Comparison of ENCODE assay signal across 8 mouse cellular contexts in the genomic region with DNA sequence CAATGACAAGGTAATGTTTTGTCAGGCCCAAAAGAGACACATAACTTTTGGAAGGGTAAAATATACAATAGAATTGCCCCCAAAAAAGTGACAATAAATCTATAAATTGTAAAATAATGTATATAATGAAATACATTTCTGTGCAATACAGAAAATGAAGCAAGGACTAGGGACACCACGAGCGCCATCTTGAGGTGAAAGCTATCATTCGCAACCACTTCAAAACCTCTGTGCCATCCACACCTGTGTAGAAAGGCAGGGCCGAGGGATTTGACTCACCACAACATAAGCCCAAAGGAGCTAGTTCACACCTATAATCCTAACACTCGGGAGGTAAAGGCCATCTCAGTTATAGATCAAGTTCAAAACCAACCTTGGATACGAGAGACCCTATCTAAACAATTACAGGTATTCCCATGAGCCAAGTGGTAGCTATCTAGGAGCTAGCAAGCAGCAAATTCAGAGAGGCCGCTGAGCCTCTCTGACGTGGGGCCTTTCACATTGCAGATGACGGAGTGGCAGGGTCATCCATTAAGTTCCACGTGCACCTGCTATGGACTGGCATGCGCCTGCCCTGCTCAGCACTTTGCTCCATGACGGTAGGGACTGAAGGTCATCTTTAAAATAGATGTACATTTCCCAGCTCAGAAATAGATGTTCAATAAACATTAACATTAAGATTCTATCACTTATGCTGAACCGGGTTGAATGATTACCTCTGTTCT.
DNase-seq lines count a peak whose midpoint lies in the region; ATAC-seq and TF ChIP-seq lines count a peak whose summit lies in the region.

No protein-coding gene starts in this region.

- no peaks in the 10 kb centered on the region for H3K79me2 ChIP-seq in MEL (ENCODE audit: control insufficient read depth, insufficient read depth, low read length, poor library complexity)

- TF ChIP-seq POLR2A in lung, adult 2 months (IDR thresholded peaks at IDR 0.05; ENCODE audit: borderline replicate concordance, extremely low read depth, low read depth, low read length), result no peak
- no peak for TF ChIP-seq POLR2A in MEL (IDR thresholded peaks at IDR 0.05; ENCODE audit: control insufficient read depth in 1 of 2, insufficient read depth in 1 of 2, low read depth in 1 of 2, low read length in 2 of 2, poor library complexity in 1 of 2)

- H3K4me2 ChIP-seq in forebrain, postnatal 0 days (ENCODE audit: low read depth), result no peak overlapping the region
- no peak overlapping the region for H3K4me2 ChIP-seq in forebrain, embryonic 13.5 days
- H3K4me2 ChIP-seq in lung, postnatal 0 days (replicated peaks; ENCODE audit: low read depth, low read length), result no peak overlapping the region

- WGBS in forebrain, postnatal 0 days, result 71% methylated on average over 13 of the region's 13 CpGs
- WGBS in forebrain, embryonic 13.5 days, result 68% methylated on average over 13 of the region's 13 CpGs
- 57% methylated on average over 13 of the region's 13 CpGs for WGBS in lung, postnatal 0 days
- WGBS in lung, adult 2 months, result 59% methylated on average over 13 of the region's 13 CpGs

- peak; percentile 61 for TF ChIP-seq RAD21 in MEL (IDR thresholded peaks at IDR 0.05; ENCODE audit: low read depth, low read length)

- peak; percentile 55 for TF ChIP-seq CTCF in forebrain, postnatal 0 days (IDR thresholded peaks at IDR 0.05; ENCODE audit: low read depth)
- peak; percentile 49 for TF ChIP-seq CTCF in lung, postnatal 0 days (IDR thresholded peaks at IDR 0.05)
- TF ChIP-seq CTCF in lung, adult 2 months (IDR thresholded peaks at IDR 0.05; ENCODE audit: insufficient read depth, low read length), result no peak
- TF ChIP-seq CTCF in MEL (IDR thresholded peaks at IDR 0.05 in 2 of 3, conservative IDR thresholded peaks at IDR 0.05 in 1 of 3; ENCODE audit: control insufficient read depth in 1 of 3, insufficient read depth in 1 of 3, low read depth in 2 of 3, low read length in 3 of 3, poor library complexity in 1 of 3, severe bottlenecking in 1 of 3), result peak; percentile 51 to 68 (median 59)

- no peaks in the 10 kb centered on the region for H3K4me1 ChIP-seq in forebrain, postnatal 0 days (ENCODE audit: insufficient read depth)
- H3K4me1 ChIP-seq in forebrain, embryonic 13.5 days, result no peaks in the 10 kb centered on the region
- no peaks in the 10 kb centered on the region for H3K4me1 ChIP-seq in lung, postnatal 0 days (ENCODE audit: insufficient read depth, low read depth, low read length)
- H3K4me1 ChIP-seq in lung, adult 2 months (ENCODE audit: control insufficient read depth, insufficient read depth, low read length), result no peaks in the 10 kb centered on the region
- no peaks in the 10 kb centered on the region for H3K4me1 ChIP-seq in MEL (ENCODE audit: control insufficient read depth in 1 of 2, insufficient read depth in 2 of 2, low read length in 2 of 2)

- H3K9ac ChIP-seq in forebrain, postnatal 0 days, result no peak overlapping the region
- no peak overlapping the region for H3K9ac ChIP-seq in forebrain, embryonic 13.5 days
- no peak overlapping the region for H3K9ac ChIP-seq in lung, postnatal 0 days (replicated peaks; ENCODE audit: low read depth)
- H3K9ac ChIP-seq in MEL (ENCODE audit: control insufficient read depth, low read depth, low read length, poor library complexity, severe bottlenecking), result no peak overlapping the region

- H3K27me3 ChIP-seq in forebrain, postnatal 0 days (ENCODE audit: insufficient read depth, low read length), result no peaks in the 10 kb centered on the region
- no peaks in the 10 kb centered on the region for H3K27me3 ChIP-seq in forebrain, embryonic 13.5 days
- H3K27me3 ChIP-seq in lung, postnatal 0 days (replicated peaks; ENCODE audit: insufficient read depth, low read length), result no peaks in the 10 kb centered on the region
- no peaks in the 10 kb centered on the region for H3K27me3 ChIP-seq in MEL (ENCODE audit: control insufficient read depth in 1 of 2, insufficient read depth in 2 of 2, low read length in 2 of 2)

- DNase-seq in forebrain, postnatal 0 days, result peak; percentile 43
- peak; percentile 16 for DNase-seq in lung, postnatal 0 days (ENCODE audit: low spot score)
- DNase-seq in lung, adult 2 months, result no peak
- peak; percentile 44 for DNase-seq in MEL (ENCODE audit: low read depth, low spot score)
- DNase-seq in right cerebral cortex, postnatal 4 days, result peak; percentile 19
- no peak for DNase-seq in kidney, postnatal 25 days
- no peak for DNase-seq in heart, adult 11 months

- H3K4me3 ChIP-seq in forebrain, postnatal 0 days (ENCODE audit: low read depth, low read length), result no peak overlapping the region
- H3K4me3 ChIP-seq in forebrain, embryonic 13.5 days, result no peak overlapping the region
- H3K4me3 ChIP-seq in lung, postnatal 0 days (ENCODE audit: low read depth, low read length), result no peak overlapping the region
- no peak overlapping the region for H3K4me3 ChIP-seq in lung, adult 2 months (replicated peaks; ENCODE audit: extremely low read depth, low read depth, low read length)
- no peak overlapping the region for H3K4me3 ChIP-seq in MEL (ENCODE audit: control insufficient read depth in 1 of 2, insufficient read depth in 1 of 2, low read depth in 2 of 2, low read length in 2 of 2)

- H3K36me3 ChIP-seq in forebrain, postnatal 0 days (ENCODE audit: insufficient read depth), result no peaks in the 10 kb centered on the region
- H3K36me3 ChIP-seq in forebrain, embryonic 13.5 days (ENCODE audit: poor library complexity, severe bottlenecking), result no peaks in the 10 kb centered on the region
- H3K36me3 ChIP-seq in lung, postnatal 0 days (ENCODE audit: insufficient read depth, low read length), result no peaks in the 10 kb centered on the region
- no peaks in the 10 kb centered on the region for H3K36me3 ChIP-seq in MEL (ENCODE audit: control insufficient read depth in 1 of 2, insufficient read depth in 2 of 2, low read length in 2 of 2)

- no peak overlapping the region for H3K27ac ChIP-seq in forebrain, postnatal 0 days (ENCODE audit: low read depth, low read length)
- H3K27ac ChIP-seq in forebrain, embryonic 13.5 days, result no peak overlapping the region
- H3K27ac ChIP-seq in lung, postnatal 0 days (ENCODE audit: low read length), result no peak overlapping the region
- H3K27ac ChIP-seq in MEL (ENCODE audit: control insufficient read depth, low read depth, low read length), result no peak overlapping the region

- no peak for ATAC-seq in forebrain, postnatal 0 days
- no peak for ATAC-seq in forebrain, embryonic 13.5 days
- no peak for ATAC-seq in lung, postnatal 0 days

- no peak for TF ChIP-seq EP300 in lung, postnatal 0 days (IDR thresholded peaks at IDR 0.05)
- no peak for TF ChIP-seq EP300 in MEL (IDR thresholded peaks at IDR 0.05; ENCODE audit: low read depth in 1 of 2, low read length in 2 of 2)

- no peaks in the 10 kb centered on the region for H3K9me3 ChIP-seq in forebrain, postnatal 0 days (ENCODE audit: low read length)
- no peaks in the 10 kb centered on the region for H3K9me3 ChIP-seq in forebrain, embryonic 13.5 days (replicated peaks)
- no peaks in the 10 kb centered on the region for H3K9me3 ChIP-seq in lung, postnatal 0 days (ENCODE audit: low read length)
- H3K9me3 ChIP-seq in MEL (replicated peaks; ENCODE audit: insufficient read depth, low read length), result no peaks in the 10 kb centered on the region

TF ChIP-seq in MEL, 35 proteins besides CTCF, POLR2A, EP300 and RAD21:
- TF ChIP-seq ZNF384 (IDR thresholded peaks at IDR 0.05; ENCODE audit: low read depth, low read length) (no peak), SMC3 (IDR thresholded peaks at IDR 0.05; ENCODE audit: low read depth, low read length) (peak; percentile 40), POLR2AphosphoS5 (IDR thresholded peaks at IDR 0.05; ENCODE audit: borderline replicate concordance, low read depth, low read length) (no peak), HCFC1 (IDR thresholded peaks at IDR 0.05; ENCODE audit: low read depth, low read length) (no peak), MAZ (IDR thresholded peaks at IDR 0.05; ENCODE audit: low read depth, low read length) (no peak), POLR2AphosphoS2 (IDR thresholded peaks at IDR 0.05; ENCODE audit: low read length) (no peak), KAT2A (conservative IDR thresholded peaks at IDR 0.05; ENCODE audit: low read depth, low read length) (no peak), MAFK (IDR thresholded peaks at IDR 0.05; ENCODE audit: borderline replicate concordance, low read depth, low read length) (no peak), USF2 (IDR thresholded peaks at IDR 0.05; ENCODE audit: borderline replicate concordance in 1 of 2, insufficient read depth in 1 of 2, low read depth in 1 of 2, low read length in 2 of 2) (no peak), CHD2 (IDR thresholded peaks at IDR 0.05; ENCODE audit: low read length) (no peak), ZC3H11A (IDR thresholded peaks at IDR 0.05; ENCODE audit: low read depth, low read length) (peak; percentile 31; the same call in 1 of the 2 replicates), ZMIZ1 (IDR thresholded peaks at IDR 0.05; ENCODE audit: low read depth, low read length) (no peak), NRF1 (IDR thresholded peaks at IDR 0.05; ENCODE audit: insufficient read depth, low read depth, low read length, poor library complexity, severe bottlenecking) (no peak), BHLHE40 (IDR thresholded peaks at IDR 0.05; ENCODE audit: borderline replicate concordance, low read depth, low read length) (no peak), MEF2A (IDR thresholded peaks at IDR 0.05; ENCODE audit: extremely low read depth, insufficient replicate concordance, low read depth, low read length, poor library complexity, severe bottlenecking) (no peak)

Comparison
In these comparisons a context has a peak if more than half of its experiments do, and no peak if none do; other contexts are left out.
1. DNase-seq: peak in forebrain, postnatal 0 days (single experiment), lung, postnatal 0 days (single experiment), MEL (single experiment) and right cerebral cortex, postnatal 4 days (single experiment); none in lung, adult 2 months (single experiment), kidney, postnatal 25 days (0 of 2) and heart, adult 11 months (single experiment).